Mouse (Mus musculus) monocyte, adult 5-6 weeks (primary cell): Measurements from ENCODE around the gene Stk38l. TPM values are rescaled to one million over a fixed set of nuclear protein-coding genes. Genes with fewer than 3 reads are reported as not detected.
A peak's percentile ranks its signal among the peaks of the same experiment; 100 is the strongest.

Experiments used
- ATAC-seq: fragments of 153-309, 156-312 bp; replicated peaks from 2 replicates; pipeline ENCODE4 v1.8.0; 2017; ENCODE audit warnings: mild to moderate bottlenecking; ENCODE audit not compliant: low TSS enrichment, insufficient number of reproducible peaks, severe bottlenecking, poor library complexity, low FRiP score
- total RNA-seq: library from RNA; stranded (forward); fragments of 200-1000, 200-491, 200-594 nt; gene quantifications from 3 replicates; pipeline ENCODE4 v1.2.3, GENCODE M21; 2017

Stk38l gene
- total RNA-seq, 1 experiment from 2014 or later = 18.1 TPM

DNA sequence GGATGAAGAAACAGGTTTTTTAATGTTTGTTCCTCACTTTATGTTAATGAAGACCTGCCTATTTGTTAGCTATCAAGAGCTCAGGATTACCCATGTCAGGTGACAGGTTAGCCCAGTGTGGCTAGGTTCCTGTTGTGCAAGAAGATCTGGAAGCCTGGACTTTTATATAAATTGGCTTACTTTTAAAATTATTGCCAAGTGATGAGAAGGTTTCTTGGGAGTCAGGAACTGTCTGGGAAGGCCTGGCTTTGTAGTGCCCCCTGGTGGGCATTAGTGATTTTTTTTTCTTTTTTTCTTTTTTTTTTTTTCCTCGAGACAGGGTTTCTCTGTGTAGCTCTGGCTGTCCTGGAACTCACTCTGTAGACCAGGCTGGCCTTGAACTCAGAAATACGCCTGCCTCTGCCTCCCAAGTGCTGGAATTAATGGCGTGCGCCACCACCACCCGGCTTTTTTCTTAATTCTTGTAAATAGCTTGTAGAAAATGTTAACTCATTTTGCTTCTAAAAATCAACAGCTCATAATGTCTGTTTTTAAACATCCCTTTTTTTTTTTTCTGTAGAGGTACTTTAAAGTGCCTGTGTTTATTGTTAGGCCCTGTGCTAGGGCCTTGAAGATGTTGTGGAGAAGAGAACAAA is 37.6 kb downstream of the Stk38l start:
- ATAC-seq = no peak

DNA sequence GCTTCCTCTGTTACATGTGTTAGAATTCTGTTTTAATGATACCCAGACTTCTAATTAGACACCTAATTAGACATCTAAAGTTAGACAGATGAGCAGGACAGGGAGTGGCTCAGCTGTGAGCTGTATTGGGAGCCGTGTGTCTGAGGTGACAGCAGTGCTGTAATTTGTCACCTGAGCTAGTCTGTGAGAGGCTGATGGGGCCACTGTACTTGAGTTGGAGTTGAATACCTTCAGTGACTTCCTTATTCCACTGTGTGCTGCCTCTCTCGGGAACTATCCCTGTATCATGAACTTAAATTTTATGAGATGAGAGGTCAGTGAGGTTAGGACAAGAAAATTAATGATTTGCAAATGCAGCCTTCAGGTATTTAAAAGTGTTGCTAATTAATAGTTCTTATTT is 39.8 kb downstream of the Stk38l start:
- ATAC-seq = no peak

DNA sequence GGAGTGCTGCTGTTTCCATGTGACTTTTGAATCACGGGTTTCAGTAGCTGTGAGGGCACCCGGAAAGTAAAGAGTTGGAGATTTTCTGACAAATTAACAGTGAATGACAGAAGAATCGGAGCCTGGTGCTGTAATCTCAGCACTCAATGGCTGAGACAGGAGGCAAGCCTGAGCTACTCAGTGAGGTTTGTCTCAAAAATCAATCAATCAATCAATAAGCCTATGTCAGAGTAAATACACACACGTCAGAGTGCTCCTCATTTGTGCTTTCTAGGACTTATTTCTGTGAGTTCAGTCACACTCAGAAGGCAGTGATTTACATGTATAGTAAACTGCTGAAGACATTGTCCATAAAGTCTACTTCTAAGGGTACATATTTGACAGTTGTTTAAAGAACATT is 40.5 kb downstream of the Stk38l start:
- no peak for ATAC-seq

DNA sequence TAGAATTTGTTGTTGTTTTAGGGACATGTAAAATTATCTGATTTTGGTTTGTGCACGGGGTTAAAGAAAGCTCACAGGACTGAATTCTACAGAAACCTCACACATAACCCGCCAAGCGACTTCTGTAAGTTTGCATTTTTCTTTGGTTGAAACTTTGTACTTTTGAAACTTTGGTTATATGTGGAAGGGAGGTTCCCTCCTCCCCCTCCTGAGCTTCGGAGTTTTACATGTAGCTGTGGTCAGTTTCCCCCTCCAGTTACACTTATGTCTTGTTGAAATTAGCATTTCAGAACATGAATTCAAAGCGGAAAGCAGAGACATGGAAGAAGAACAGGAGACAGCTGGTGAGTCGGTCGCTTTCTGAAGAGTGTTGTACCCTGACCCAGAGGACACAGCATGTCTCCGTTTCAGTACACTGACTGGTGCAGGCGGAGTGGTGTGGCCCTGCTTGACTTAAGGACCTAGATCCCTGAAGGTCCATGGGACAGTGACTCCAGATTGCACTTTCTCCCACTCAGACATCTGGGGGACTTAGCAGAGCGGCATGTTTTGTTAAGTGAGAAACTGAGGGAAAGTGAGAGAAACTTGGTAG is 44.1 kb downstream of the Stk38l start:
- no peak for ATAC-seq

DNA sequence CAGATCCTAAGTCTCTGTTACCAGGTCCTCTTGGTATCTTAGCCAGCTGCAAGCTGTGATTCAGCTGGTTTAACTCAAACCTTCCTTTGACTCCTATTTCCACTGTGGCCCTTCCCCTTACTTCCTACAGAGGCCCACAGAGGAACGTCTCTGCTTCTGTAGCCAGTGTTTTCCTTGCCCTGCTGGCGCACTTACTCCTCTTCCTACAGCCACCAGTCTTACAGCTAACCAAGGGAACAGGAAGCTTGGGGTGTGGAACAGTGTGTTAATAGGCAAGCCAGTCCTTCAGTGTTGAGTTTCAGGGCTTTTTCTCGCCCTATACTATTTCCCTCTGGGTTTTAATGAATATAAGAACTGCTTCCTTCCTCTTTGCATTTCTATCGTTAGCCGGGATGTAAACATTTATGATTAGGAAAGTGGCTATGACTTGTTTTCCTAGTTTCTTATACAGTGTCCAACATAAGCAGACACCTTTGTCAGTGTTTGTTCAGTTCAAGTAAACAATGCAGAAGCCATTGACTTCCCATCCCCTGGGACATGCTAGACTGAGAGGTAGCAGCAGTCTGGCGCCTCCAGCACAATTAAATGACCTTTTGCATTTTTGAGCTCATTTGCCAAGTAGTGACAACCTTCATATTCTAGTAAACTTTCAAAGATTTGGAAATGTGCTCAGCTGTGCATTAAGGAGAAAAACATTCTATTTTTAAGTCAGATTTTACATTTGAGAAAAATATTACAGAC is 45.4 kb downstream of the Stk38l start:
- peak; percentile 54; the same call in 1 of the 2 replicates for ATAC-seq

DNA sequence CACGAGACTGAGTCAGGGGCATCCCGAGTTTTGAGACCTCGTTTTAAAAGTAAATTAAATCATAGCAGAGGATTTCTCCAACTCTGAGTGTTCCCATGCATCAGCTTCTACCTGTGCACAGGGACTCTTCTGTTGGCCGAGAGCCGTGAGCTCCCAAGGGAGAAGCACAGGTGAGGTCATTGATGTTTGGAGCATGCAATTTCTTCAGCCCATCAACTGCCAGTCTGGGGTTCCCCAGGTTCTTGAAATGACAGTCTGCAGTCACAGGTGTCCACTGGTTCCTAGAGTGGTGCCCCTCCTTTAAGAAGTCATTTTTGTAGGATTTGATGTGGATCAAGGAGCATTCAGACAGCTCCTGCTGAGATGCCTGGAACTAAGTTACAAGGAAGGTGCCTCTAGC is 46.0 kb downstream of the Stk38l start:
- no peak for ATAC-seq

DNA sequence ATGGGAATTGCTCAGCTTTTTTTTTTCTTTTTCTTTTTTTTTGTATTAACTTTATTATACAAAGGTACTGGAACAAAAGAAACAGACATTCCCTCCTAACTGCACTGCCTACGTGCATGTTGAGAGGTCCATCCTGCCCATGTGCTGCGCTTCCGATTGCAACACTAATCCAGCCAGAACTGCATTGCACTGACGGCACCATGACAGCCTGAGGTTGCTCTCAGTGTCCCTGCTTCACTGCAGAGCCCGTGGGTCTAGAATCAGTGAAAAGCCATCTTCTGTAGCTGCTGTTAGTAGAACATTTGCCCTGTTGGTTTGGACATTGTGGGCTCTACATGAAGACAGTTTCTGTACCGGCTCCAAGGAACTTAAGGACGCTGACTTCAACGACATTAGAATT is 51.1 kb downstream of the Stk38l start:
- ATAC-seq = peak; percentile 39; the same call in 1 of the 2 replicates

DNA sequence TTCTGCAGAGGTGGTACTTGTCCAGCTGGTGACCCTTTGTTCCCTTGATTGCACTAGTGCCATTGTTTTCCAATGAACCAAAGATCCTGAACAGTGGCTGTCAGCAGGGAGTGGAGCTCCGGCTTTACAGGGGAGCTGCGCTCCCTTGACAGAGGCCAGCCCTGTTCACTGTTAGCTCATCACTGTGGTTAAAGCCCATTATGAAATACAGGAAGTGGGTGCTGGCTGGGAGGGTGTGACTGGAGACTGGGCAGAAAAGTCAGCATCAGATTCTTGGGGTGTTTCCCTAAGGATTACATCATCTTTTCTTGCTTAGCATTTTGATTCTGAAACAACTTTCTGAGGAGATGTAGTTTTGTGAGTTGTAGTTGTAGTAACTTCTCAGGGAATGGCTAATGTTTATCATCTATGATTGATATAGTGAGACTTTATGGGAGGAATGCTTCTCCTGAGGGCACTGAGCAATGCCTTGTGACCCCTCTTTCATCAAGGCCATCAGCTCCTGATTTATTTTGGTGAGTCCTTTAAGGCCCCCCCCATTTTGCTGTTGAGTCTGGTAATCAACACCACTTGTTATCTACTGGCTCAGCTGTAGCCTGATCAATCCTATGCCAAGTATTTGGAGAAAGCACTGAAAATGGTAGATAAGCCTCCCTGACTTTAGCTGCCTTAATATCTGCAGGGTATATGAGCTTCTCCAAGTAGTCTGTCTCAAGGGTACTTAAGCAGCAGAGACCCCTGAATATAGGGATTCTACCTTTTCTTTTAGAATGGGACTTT is 52.0 kb downstream of the Stk38l start:
- peak; percentile 97 for ATAC-seq

DNA sequence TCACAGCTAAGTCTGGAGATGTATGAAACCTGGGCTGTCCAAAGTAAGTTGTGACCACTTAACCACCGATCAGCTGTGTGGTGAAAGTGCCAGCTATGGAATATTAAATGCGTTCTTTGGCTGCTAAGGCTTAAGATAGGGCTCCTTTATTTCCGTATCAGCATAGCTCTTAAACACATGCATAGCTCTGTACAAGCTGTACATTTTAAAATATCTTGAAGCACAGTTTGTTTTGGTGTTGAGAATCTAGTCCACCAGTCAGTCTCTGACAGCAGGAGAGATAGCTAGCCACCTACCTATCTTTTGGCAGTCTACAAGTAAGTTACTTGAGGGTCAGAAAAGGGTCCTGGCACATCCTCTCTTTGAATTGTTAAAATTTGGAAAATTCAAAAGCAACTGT is 53.3 kb downstream of the Stk38l start:
- no peak for ATAC-seq

GRCm38 (mm10) chr6:146781566-146781965 is 56.8 kb downstream of the Stk38l start:
- no peak for ATAC-seq

DNA sequence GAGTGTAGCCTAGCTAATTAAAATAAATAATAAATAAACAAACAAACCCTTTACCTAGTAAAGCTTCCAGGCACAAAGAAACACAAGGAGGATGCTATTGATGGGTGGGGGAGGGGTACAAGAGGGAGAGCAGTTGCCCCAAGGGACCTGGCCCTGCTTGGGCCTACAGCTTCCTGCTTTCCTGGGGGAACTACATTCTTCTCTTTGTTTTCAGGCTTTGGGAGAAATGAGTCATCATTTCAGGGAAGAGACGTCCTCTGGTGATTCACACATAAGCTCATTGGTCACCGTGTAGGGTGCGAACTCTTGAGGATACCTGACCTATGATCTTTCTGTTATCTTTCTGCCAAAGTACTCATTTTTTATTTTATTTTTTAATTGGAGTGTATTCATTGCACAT is 68.7 kb downstream of the Stk38l start:
- no peak for ATAC-seq

GRCm38 (mm10) chr6:146795166-146795923 is 70.5 kb downstream of the Stk38l start:
- ATAC-seq = no peak

GRCm38 (mm10) chr6:146795924-146796545 is 71.2 kb downstream of the Stk38l start, which contains the start of gene Arntl2:
Gene Arntl2 (plus strand): TSS chr6:146796055.
- peak; percentile 64 for ATAC-seq

- ATAC-seq = no peak
Observed at GRCm38 (mm10) chr6:146797446-146797845, 72.7 kb downstream of the Stk38l start.

GRCm38 (mm10) chr6:146809991-146810390 is 85.2 kb downstream of the Stk38l start:
- no peak for ATAC-seq

DNA sequence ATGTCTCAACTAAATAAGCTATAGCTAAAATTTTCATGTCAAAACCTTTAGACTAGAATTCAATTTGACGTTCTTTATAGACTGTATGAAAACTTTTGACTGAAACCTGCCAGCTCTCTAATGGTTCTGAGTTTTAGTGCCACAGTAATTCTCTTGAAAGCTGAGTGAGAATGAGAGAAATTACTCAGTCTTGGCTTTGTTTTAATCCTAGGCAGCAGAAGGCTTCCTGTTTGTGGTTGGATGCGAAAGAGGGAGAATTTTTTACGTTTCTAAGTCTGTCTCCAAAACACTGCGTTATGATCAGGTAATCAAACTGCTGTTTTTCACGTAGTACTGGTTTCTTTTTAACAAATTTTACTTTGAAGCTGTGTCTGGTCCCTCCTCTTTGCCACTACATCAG is 88.2 kb downstream of the Stk38l start:
- no peak for ATAC-seq

DNA sequence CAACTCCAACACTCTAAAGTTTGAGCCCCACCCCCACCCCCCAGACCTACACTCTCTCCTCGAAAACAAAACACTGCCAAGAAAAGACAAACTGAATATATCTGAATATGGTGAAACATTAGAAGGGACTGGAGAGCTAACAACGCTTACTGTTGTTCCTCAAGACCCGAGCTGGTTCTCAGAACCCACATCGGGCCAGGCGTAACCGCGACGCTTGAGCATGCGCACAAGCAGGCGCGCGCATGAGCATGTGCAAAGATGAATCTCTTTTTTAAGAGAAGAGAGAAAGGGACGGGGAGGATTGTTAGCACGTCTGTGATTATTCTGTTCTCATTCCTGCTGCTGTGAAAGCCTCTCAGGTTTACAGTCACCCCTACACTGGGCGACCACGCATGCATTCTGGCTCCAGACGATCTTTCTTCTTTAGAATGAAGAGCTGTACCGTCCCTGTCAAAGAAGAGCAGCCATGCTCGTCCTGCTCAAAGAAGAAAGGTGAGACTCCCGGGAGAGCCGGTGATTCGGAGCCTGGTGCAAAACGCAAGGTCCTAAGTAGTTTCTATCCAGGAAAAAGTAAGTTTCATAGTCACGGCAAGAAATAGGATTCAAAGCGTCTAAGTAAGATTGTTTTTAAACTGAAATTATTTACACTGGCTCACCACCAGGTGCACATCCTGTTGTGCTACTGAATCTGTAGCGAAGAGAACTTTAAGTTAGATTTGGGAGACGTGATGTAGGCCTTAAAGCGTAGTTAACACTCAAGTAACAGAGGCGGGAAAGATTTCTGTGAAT is 95.6 kb downstream of the Stk38l start:
- no peak for ATAC-seq
